Mouse (Mus musculus) ES-E14 (cell line): Measurements from ENCODE around the gene Kcnq5.

Experiments used
- HCFC1 ChIP-seq: IDR thresholded peaks from 2 replicates; pipeline ENCODE4 v1.6.1; 2012; ENCODE audit warnings: low read length, inconsistent platforms, borderline replicate concordance; ENCODE audit not compliant: insufficient read depth
- MAFK ChIP-seq: IDR thresholded peaks from 2 replicates; pipeline ENCODE4 v1.6.1; 2014; ENCODE audit warnings: mild to moderate bottlenecking, low read depth, low read length, inconsistent platforms; ENCODE audit not compliant: insufficient read depth

- TF ChIP-seq HCFC1 = no peak
- TF ChIP-seq MAFK = no peak
Observed at GRCm38 (mm10) chr1:21927182-21927581, 34.6 kb downstream of the Kcnq5 start.
